Mouse (Mus musculus) embryonic facial prominence, embryonic 14.5 days (tissue): ENCODE data around the gene Alkbh4. TPM values are rescaled to one million over a fixed set of nuclear protein-coding genes. Genes with fewer than 3 reads are reported as not detected.
"Not testable (repeated sequence)": the region's sequence is repeated elsewhere in the genome, so short reads cannot be mapped to it uniquely, and the experiment has no call there.

Source experiments
- ATAC-seq: fragments of 200-750 bp; cut with Nextera tagmentation; 2 replicates; pipeline ENCODE4 v1.8.0; 2017; ENCODE audit warnings: low read depth, moderate number of reproducible peaks, moderate TSS enrichment
- DNase-seq: peaks from one replicate; pipeline ENCODE4 v3.0.0-alpha.2; 2015; ENCODE audit warnings: low spot score
- H3K27ac ChIP-seq: fragments of 300-500 bp; sonication (generic); replicated peaks from 2 replicates; pipeline ENCODE4 v1.5.1; 2014; ENCODE audit warnings: low read depth, mild to moderate bottlenecking, low read length, moderate library complexity
- H3K27me3 ChIP-seq: fragments of 300-500 bp; sonication (generic); replicated peaks from 2 replicates; pipeline ENCODE4 v1.6.1; 2014; ENCODE audit warnings: low read length; ENCODE audit not compliant: control insufficient read depth, insufficient read depth
- H3K36me3 ChIP-seq: fragments of 300-500 bp; sonication (generic); 2 replicates; pipeline ENCODE4 v1.6.1; 2014; ENCODE audit warnings: low read length, mixed read lengths; ENCODE audit not compliant: control insufficient read depth, insufficient read depth
- H3K4me1 ChIP-seq: fragments of 300-500 bp; sonication (generic); 2 replicates; pipeline ENCODE4 v1.6.1; 2014; ENCODE audit warnings: antibody characterized with exemption, low read length; ENCODE audit not compliant: control insufficient read depth, insufficient read depth
- H3K4me2 ChIP-seq: fragments of 300-500 bp; sonication (generic); 2 replicates; pipeline ENCODE4 v1.6.1; 2014; ENCODE audit warnings: low read depth, mild to moderate bottlenecking, low read length, moderate library complexity, mixed read lengths
- H3K4me3 ChIP-seq: fragments of 300-500 bp; sonication (generic); 2 replicates; pipeline ENCODE4 v1.5.1; 2014; ENCODE audit warnings: low read depth, mild to moderate bottlenecking, low read length
- H3K9ac ChIP-seq: fragments of 300-500 bp; sonication (generic); 2 replicates; pipeline ENCODE4 v1.6.1; 2014; ENCODE audit warnings: low read depth, mild to moderate bottlenecking, low read length, moderate library complexity, mixed read lengths
- H3K9me3 ChIP-seq: fragments of 300-500 bp; sonication (generic); 2 replicates; pipeline ENCODE4 v1.6.1; 2016; ENCODE audit warnings: low read length; ENCODE audit not compliant: control insufficient read depth
- WGBS: fragments of 180-500 bp; shearing (Covaris S2); extraction: QIAGEN DNeasy Blood & Tissue Kit; methylation state at CpG from one replicate; pipeline ENCODE4 v1.1.7; 2014; 5-methylcytosine and 5-hydroxymethylcytosine counted together
- polyA plus RNA-seq: library from polyadenylated mRNA; unstranded; fragments of >200 nt; fragmentation: Nextera tagmentation; extraction: Ambion mirVana; gene quantifications from 2 replicates; pipeline ENCODE4 v1.2.1, GENCODE M21; 2014

Alkbh4 gene
- polyA plus RNA-seq, 1 experiment from 2014 or later = 11.7 TPM

DNA sequence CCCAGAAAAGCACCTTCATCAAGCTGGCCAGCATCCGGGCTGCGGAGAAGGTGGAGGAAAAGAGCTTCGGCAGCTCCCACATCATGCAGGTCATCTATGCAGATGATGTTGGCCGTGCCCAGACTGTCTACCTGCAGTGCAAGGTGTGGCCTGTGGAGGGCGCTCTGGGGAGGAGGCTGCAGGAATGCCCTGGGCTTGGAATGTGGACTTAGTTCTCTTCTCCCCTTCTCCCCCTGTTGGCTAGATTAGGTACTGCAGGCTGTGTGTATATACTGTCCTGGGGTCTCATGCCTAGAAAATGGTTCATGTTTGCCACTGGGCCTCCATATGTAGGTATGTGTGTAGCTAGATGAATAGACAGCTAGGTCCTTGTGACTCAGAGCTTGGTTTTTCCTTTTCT lies 31.4 kb upstream of the Alkbh4 start:
- no peak for DNase-seq
- Histone ChIP-seq H3K9ac (no peak overlapping the region), H3K27ac (no peak overlapping the region), H3K36me3 (no peaks in the 10 kb centered on the region), H3K4me3 (no peak overlapping the region), H3K4me1 (peaks cover 3% of the 10 kb centered on the region; the same call in 1 of the 2 replicates), H3K27me3 (0 out of 2 replicates have a peak, but pooled peaks cover 4% of the 10 kb centered on the region), H3K9me3 (no peaks in the 10 kb centered on the region), H3K4me2 (no peak overlapping the region)
- no peak for ATAC-seq
- WGBS = 90% methylated on average over 5 of the region's 5 CpGs

DNA sequence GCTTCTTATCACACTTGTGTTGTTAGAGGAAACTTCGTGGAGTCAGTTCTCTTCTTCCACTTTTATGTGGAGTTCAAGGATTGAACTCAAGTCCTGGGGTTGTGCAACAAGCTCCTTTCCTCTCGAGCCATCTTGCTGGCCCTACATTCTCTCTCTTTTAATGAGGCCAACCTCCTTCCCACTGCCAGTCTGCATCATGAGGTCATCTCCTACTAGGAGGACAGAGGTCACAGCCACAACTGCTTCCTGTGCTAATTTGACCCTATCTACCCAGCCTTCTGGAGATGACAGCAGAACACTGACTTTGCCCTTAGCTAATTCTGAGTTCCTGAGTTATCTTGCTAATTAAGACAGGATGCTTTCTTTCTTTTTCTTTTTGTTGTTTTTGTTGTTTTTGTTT lies 27.5 kb upstream of the Alkbh4 start:
- Histone ChIP-seq H3K27me3 (no peaks in the 10 kb centered on the region), H3K9ac (no peak overlapping the region), H3K4me3 (no peak overlapping the region), H3K4me2 (no peak overlapping the region), H3K27ac (no peak overlapping the region), H3K9me3 (no peaks in the 10 kb centered on the region), H3K36me3 (no peaks in the 10 kb centered on the region), H3K4me1 (no peaks in the 10 kb centered on the region)
- 41% methylated on average over 2 of the region's 2 CpGs for WGBS
- ATAC-seq (no peak), DNase-seq (no peak)

DNA sequence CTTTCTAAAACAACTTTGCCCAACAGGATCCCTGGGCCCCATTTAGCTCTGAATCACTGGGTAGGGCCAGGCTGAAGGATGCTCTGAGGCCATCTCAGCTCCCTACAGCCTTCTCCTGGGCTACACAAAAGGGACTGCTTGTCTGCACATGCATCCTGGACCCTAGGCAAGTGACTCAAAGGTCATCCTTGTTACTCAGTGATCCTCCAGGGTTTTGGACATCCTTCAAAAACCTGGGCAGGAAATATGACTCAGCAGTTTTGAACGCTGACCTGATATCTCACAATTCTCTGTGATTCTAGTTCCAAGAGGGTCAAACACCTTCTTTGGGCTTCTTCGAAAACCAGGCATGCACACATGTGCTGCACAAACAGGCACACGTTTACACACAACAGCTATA lies 26.9 kb upstream of the Alkbh4 start:
- 75% methylated on average over 3 of the region's 3 CpGs for WGBS
- no peak overlapping the region for H3K4me3 ChIP-seq
- DNase-seq = no peak

DNA sequence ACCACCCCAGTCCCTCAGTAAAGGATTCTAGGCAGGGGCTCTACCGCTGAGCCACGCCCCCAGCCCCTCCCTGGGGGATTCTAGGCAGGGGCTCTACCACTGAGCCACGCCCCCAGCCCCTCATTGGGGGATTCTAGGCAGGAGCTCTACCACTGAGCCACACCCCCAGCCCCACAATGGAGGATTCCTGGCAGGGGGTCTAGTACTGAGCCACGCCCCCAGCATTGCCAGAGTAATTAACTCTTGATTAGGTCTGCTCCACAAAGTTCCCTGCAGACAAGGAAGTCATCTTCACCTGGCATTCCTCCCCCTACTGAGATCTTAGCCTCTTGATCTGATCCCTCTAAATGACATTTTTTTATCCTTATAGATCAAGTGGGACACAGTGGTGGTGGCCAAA lies 22.4 kb upstream of the Alkbh4 start:
- H3K9ac ChIP-seq, H3K27ac ChIP-seq, H3K4me3 ChIP-seq, DNase-seq, H3K4me2 ChIP-seq, H3K9me3 ChIP-seq, ATAC-seq, H3K27me3 ChIP-seq, H3K36me3 ChIP-seq: not testable (repeated sequence)
- 46% methylated on average over 4 of the region's 4 CpGs for WGBS
- H3K4me1 ChIP-seq = peaks cover 14% of the 10 kb centered on the region

More for the DNA sequence above, 26.9 kb upstream of the Alkbh4 start:
- Histone ChIP-seq H3K9me3 (no peaks in the 10 kb centered on the region), H3K27ac (no peak overlapping the region), H3K36me3 (no peaks in the 10 kb centered on the region), H3K4me2 (no peak overlapping the region), H3K4me1 (no peaks in the 10 kb centered on the region), H3K9ac (no peak overlapping the region), H3K27me3 (no peaks in the 10 kb centered on the region)
- ATAC-seq = no peak

DNA sequence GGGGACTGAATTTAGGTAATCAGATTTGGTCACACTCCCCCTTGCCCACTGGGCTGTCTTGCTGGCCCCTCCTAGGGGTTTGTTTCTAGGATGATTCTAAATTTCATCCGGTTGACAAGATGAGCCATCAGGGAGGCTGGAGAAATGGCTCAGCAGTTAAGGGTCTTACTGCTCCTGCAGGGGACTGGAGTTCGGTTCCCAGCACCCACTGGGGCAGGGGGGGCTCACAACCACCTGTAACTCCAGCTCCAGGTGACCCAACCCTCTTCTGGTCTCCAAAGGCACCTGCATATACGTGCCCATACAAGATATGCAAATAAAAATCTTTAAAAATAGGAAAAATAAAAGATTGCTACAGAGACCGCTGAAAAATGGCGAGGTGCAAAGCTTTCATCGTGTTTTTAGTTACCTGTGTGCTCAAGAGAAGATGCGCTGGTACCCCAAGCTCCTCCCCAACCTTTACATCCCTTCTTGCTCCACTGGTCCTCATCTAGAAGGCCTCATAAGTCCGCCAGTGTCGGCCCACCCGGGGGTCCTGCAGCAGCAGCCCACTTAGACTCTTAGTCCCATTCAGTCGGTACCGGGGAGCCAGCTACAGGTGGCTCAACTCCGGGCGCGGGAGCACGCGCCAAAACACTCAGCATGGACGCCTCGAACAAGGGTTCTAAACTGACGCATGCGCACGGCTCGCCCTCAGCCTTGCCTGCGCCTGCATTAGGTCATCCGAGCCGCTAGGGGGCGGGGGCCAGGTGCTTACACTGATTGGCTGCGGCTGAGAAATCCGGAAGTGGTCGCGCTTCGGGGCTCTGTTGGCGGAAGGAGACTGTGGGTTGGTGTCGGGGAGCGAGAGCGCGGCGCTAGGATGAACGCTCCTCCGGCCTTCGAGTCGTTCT lies 19.8 kb upstream of the Alkbh4 start, which contains the start of gene Polr2j:
Polr2j (plus strand) TSS at position 741 of the 893 bp plus-strand sequence.
- WGBS = 3% methylated on average over 38 of the region's 42 CpGs
- peak; percentile 97 for ATAC-seq

DNA sequence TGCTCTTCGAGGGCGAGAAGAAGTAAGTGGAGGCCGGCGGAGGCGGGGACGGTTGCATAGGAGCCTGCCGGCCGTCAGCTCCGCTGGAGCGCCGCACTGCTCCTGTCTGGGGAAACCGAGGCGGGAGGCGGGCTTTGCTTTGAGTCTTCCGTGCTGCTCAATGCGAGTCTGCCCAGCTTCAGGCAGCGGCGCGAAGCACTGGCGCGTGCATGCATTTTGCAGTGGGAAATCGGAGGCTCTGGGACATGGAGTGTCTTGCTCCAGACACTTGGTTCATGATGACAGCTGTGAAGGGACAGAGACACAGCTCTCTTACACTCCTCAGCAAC lies 19.2 kb upstream of the Alkbh4 start:
- no peak for DNase-seq
- peak; percentile 67 for ATAC-seq

More for the DNA sequence above, 19.8 kb upstream of the Alkbh4 start, which contains the start of gene Polr2j:
- no peaks in the 10 kb centered on the region for H3K9me3 ChIP-seq
- peak within 1 kb of the TSS; percentile 88 for H3K4me2 ChIP-seq
- peaks cover 14% of the 10 kb centered on the region for H3K4me1 ChIP-seq
- DNase-seq = peak; percentile 98
- peak within 1 kb of the TSS; percentile 90 for H3K4me3 ChIP-seq
- peak within 1 kb of the TSS; percentile 89 for H3K9ac ChIP-seq
- H3K36me3 ChIP-seq = peaks cover 18% of the 10 kb centered on the region
- no peaks in the 10 kb centered on the region for H3K27me3 ChIP-seq
- H3K27ac ChIP-seq = peak within 1 kb of the TSS; percentile 61

DNA sequence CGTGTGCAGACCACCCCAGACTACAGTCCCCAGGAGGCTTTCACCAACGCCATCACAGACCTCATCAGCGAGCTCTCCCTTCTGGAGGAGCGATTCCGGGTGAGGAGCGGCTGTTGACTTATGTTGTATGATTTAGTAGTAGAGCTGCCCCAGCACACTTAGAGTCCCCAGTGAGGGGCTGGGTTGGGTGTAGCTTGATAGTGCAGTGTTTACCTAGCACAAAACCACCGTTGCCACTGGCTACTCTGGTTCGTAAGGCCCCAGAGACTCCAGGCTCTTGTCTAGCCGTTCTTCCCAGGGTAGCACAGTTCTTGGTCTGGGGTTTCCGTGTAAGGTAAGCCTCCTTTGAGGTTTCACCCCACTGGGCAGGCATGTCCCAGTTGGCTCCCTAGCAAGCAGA lies 13.8 kb upstream of the Alkbh4 start:
- H3K36me3 ChIP-seq = peaks cover 70% of the 10 kb centered on the region
- 84% methylated on average over 10 of the region's 10 CpGs for WGBS

More for the DNA sequence above, 19.2 kb upstream of the Alkbh4 start:
- Histone ChIP-seq H3K4me3 (peak overlapping the region; percentile 90), H3K36me3 (peaks cover 22% of the 10 kb centered on the region), H3K9me3 (no peaks in the 10 kb centered on the region), H3K27me3 (no peaks in the 10 kb centered on the region), H3K27ac (peak overlapping the region; percentile 61), H3K4me2 (peak overlapping the region; percentile 88), H3K4me1 (peaks cover 14% of the 10 kb centered on the region), H3K9ac (peak overlapping the region; percentile 89)
- WGBS = 0% methylated on average over 21 of the region's 22 CpGs

DNA sequence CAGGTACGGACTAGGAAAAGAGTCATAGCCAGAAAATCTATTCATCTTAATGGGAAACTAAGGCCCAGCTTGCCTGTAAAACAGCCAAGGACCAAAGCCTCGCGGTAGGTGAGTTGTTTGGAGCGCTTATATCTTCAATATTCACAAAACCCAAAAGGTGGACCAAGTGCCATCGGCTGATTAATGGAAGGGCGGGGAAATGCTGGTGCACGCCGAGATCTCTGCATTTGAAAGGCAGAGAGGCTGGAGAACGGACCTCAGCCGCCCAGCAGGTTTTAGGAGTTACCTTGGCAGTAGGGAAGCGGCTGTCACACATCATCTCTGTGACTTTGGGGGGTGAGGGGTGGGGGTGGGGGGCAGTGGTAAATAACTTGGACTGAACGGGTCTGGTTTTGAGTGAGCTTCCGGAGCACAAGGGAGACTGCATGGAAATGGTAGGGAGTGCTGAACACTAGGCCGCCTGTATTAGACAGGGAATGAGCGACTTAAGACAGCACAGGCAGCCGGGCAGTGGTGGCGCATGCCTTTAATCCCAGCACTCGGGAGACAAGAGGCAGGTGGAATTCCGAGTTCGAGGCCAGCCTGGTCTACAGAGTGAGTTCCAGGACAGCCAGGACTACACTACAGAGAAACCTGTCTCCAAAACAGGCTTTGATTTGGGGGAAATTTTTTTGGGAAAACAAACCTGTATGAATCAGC lies 495 bp downstream of the Alkbh4 start:
- Histone ChIP-seq H3K9me3 (no peaks in the 10 kb centered on the region), H3K4me1 (peaks cover 11% of the 10 kb centered on the region), H3K4me3 (peak overlapping the region; percentile 85), H3K4me2 (peak overlapping the region; percentile 75), H3K27me3 (no peaks in the 10 kb centered on the region), H3K36me3 (peaks cover 54% of the 10 kb centered on the region), H3K27ac (peak overlapping the region; percentile 40; the same call in 1 of the 2 replicates), H3K9ac (peak overlapping the region; percentile 79)
- DNase-seq = no peak
- ATAC-seq = peak; percentile 7
- WGBS = 5% methylated on average over 20 of the region's 20 CpGs

More for the DNA sequence above, 13.8 kb upstream of the Alkbh4 start:
- H3K9me3 ChIP-seq = no peaks in the 10 kb centered on the region
- DNase-seq = no peak
- H3K27me3 ChIP-seq = no peaks in the 10 kb centered on the region
- no peak overlapping the region for H3K9ac ChIP-seq
- no peak overlapping the region for H3K27ac ChIP-seq
- no peak for ATAC-seq
- H3K4me1 ChIP-seq = peaks cover 7% of the 10 kb centered on the region
- no peak overlapping the region for H3K4me2 ChIP-seq
- no peak overlapping the region for H3K4me3 ChIP-seq
